Mouse (Mus musculus): Measurements from ENCODE around the gene Cux1.

DNA sequence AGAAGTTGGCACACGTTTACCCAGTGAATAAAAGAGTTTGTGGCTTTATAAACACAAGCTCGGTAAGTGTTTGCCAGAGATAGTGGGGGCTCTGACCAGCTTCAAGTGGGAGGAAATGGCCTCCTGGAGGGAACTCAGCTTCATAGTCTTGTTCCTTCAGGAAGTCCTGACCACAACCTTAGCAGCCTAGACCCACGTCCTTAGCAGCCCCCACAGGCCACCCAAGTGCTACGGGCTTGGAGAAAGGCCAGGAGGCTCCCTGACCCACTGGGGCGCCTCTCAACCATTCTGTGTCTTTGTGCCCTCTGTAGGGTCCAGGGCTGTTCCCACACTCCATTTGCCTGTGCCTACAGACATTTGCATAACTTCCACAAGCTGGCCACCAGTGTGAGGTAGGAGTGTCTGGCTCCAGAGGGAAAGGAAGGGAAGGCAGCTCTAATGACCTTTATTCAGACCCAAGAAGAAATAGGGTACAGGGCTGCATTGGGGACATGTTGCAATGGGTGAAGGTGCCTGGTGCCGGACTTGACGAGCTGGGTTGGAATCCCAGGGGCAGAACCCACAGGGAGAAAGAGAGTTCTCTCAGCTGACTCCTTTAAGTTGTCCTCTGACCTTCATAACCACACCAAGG lies 340.9 kb downstream of the Cux1 start:
- TF ChIP-seq POLR2A (IDR thresholded peaks at IDR 0.05; ENCODE audit: low read depth, low read length) (no peak), CTCF (conservative IDR thresholded peaks at IDR 0.05; ENCODE audit: insufficient read depth, insufficient read length, low read depth, low read length) (no peak)
